Mouse (Mus musculus): ENCODE results near the gene Lrrc19. TPM values are rescaled to one million over a fixed set of nuclear protein-coding genes. Genes with fewer than 3 reads are reported as not detected.
"Not testable (repeated sequence)": the region's sequence is repeated elsewhere in the genome, so short reads cannot be mapped to it uniquely, and the experiment has no call there.

Lrrc19 gene
- 1.1 and 1.3 TPM in 2 replicates for polyA plus RNA-seq (2016; fragmentation: Nextera tagmentation; extraction: Ambion mirVana)

GRCm38 (mm10) chr4:94649920-94650319 lies at the start of gene Lrrc19:
Lrrc19 (minus strand) TSS chr4:94650144.
- WGBS = 86% methylated on average over 3 of the region's 3 CpGs
- no peaks in the 10 kb centered on the region for H3K4me1 ChIP-seq
- H3K27ac ChIP-seq (replicated peaks) = no peak within 1 kb of the TSS
- DNase-seq (ENCODE audit: low spot score) = no peak
- no peak within 1 kb of the TSS for H3K4me3 ChIP-seq
- peaks cover 27% of the 10 kb centered on the region for H3K36me3 ChIP-seq
- no peaks in the 10 kb centered on the region for H3K9me3 ChIP-seq (replicated peaks)
- no peaks in the 10 kb centered on the region for H3K27me3 ChIP-seq (ENCODE audit: low read depth, poor library complexity, severe bottlenecking)

- no peaks in the 10 kb centered on the region for H3K27me3 ChIP-seq (ENCODE audit: low read depth, poor library complexity, severe bottlenecking)
- 85% methylated on average over 3 of the region's 3 CpGs for WGBS
- H3K4me1 ChIP-seq = no peaks in the 10 kb centered on the region
- no peak overlapping the region for H3K4me3 ChIP-seq
- H3K9me3 ChIP-seq (replicated peaks) = no peaks in the 10 kb centered on the region
- no peak for DNase-seq (ENCODE audit: low spot score)
- H3K27ac ChIP-seq (replicated peaks) = no peak overlapping the region
- H3K36me3 ChIP-seq = peaks cover 23% of the 10 kb centered on the region
Measured at GRCm38 (mm10) chr4:94696368-94696767, 46.4 kb upstream of the Lrrc19 start.

GRCm38 (mm10) chr4:94692175-94692574 lies 42.2 kb upstream of the Lrrc19 start:
- Histone ChIP-seq H3K4me1 (no peaks in the 10 kb centered on the region), H3K4me3 (no peak overlapping the region), H3K27me3 (ENCODE audit: low read depth, poor library complexity, severe bottlenecking) (no peaks in the 10 kb centered on the region), H3K9me3 (replicated peaks) (no peaks in the 10 kb centered on the region), H3K27ac (replicated peaks) (no peak overlapping the region), H3K36me3 (peaks cover 42% of the 10 kb centered on the region)
- DNase-seq (ENCODE audit: low spot score) = no peak
- WGBS = 88% methylated on average over 2 of the region's 2 CpGs

GRCm38 (mm10) chr4:94691078-94691477 lies 41.1 kb upstream of the Lrrc19 start:
- Histone ChIP-seq H3K4me1 (no peaks in the 10 kb centered on the region), H3K27ac (replicated peaks) (no peak overlapping the region), H3K36me3 (peaks cover 53% of the 10 kb centered on the region), H3K27me3 (ENCODE audit: low read depth, poor library complexity, severe bottlenecking) (no peaks in the 10 kb centered on the region), H3K4me3 (no peak overlapping the region), H3K9me3 (replicated peaks) (no peaks in the 10 kb centered on the region)
- no peak for DNase-seq (ENCODE audit: low spot score)
- WGBS = 83% methylated on average over 4 of the region's 4 CpGs

GRCm38 (mm10) chr4:94689804-94690203 lies 39.9 kb upstream of the Lrrc19 start:
- not testable (repeated sequence) for H3K4me1 ChIP-seq; H3K27me3 ChIP-seq (ENCODE audit: low read depth, poor library complexity, severe bottlenecking)

GRCm38 (mm10) chr4:94683305-94683704 lies 33.4 kb upstream of the Lrrc19 start:
- no peak for DNase-seq (ENCODE audit: low spot score)
- peaks cover 71% of the 10 kb centered on the region for H3K36me3 ChIP-seq
- no peaks in the 10 kb centered on the region for H3K27me3 ChIP-seq (ENCODE audit: low read depth, poor library complexity, severe bottlenecking)
- H3K27ac ChIP-seq (replicated peaks) = no peak overlapping the region
- H3K9me3 ChIP-seq (replicated peaks) = no peaks in the 10 kb centered on the region
- no peaks in the 10 kb centered on the region for H3K4me1 ChIP-seq
- WGBS = 91% methylated on average over 5 of the region's 5 CpGs
- no peak overlapping the region for H3K4me3 ChIP-seq

More at GRCm38 (mm10) chr4:94689804-94690203, 39.9 kb upstream of the Lrrc19 start:
- not testable (repeated sequence) for DNase-seq (ENCODE audit: low spot score); H3K27ac ChIP-seq (replicated peaks); H3K9me3 ChIP-seq (replicated peaks); H3K4me3 ChIP-seq
- peaks cover 64% of the 10 kb centered on the region for H3K36me3 ChIP-seq
- 81% methylated on average over 2 of the region's 2 CpGs for WGBS

GRCm38 (mm10) chr4:94682029-94682428 lies 32.1 kb upstream of the Lrrc19 start:
- H3K4me3 ChIP-seq = no peak overlapping the region
- 78% methylated on average over 1 of the region's 1 CpGs for WGBS
- no peak overlapping the region for H3K27ac ChIP-seq (replicated peaks)
- no peaks in the 10 kb centered on the region for H3K27me3 ChIP-seq (ENCODE audit: low read depth, poor library complexity, severe bottlenecking)
- H3K4me1 ChIP-seq = no peaks in the 10 kb centered on the region
- H3K9me3 ChIP-seq (replicated peaks) = no peaks in the 10 kb centered on the region
- no peak for DNase-seq (ENCODE audit: low spot score)
- peaks cover 58% of the 10 kb centered on the region for H3K36me3 ChIP-seq

GRCm38 (mm10) chr4:94681181-94681580 lies 31.2 kb upstream of the Lrrc19 start:
- H3K4me3 ChIP-seq = no peak overlapping the region
- no peak overlapping the region for H3K27ac ChIP-seq (replicated peaks)
- H3K4me1 ChIP-seq = no peaks in the 10 kb centered on the region
- H3K27me3 ChIP-seq (ENCODE audit: low read depth, poor library complexity, severe bottlenecking) = no peaks in the 10 kb centered on the region
- no peaks in the 10 kb centered on the region for H3K9me3 ChIP-seq (replicated peaks)
- DNase-seq (ENCODE audit: low spot score) = no peak
- H3K36me3 ChIP-seq = peaks cover 50% of the 10 kb centered on the region
- WGBS = 91% methylated on average over 2 of the region's 2 CpGs

GRCm38 (mm10) chr4:94680662-94681061 lies 30.7 kb upstream of the Lrrc19 start:
- Histone ChIP-seq H3K36me3 (peaks cover 44% of the 10 kb centered on the region), H3K27me3 (ENCODE audit: low read depth, poor library complexity, severe bottlenecking) (no peaks in the 10 kb centered on the region), H3K4me1 (no peaks in the 10 kb centered on the region), H3K4me3 (no peak overlapping the region), H3K9me3 (replicated peaks) (no peaks in the 10 kb centered on the region), H3K27ac (replicated peaks) (no peak overlapping the region)
- 90% methylated on average over 2 of the region's 2 CpGs for WGBS
- no peak for DNase-seq (ENCODE audit: low spot score)

GRCm38 (mm10) chr4:94669718-94670117 lies 19.8 kb upstream of the Lrrc19 start:
- no peak overlapping the region for H3K27ac ChIP-seq (replicated peaks)
- DNase-seq (ENCODE audit: low spot score) = no peak
- 57% methylated on average over 1 of the region's 1 CpGs for WGBS
- no peak overlapping the region for H3K4me3 ChIP-seq
- H3K27me3 ChIP-seq (ENCODE audit: low read depth, poor library complexity, severe bottlenecking) = no peaks in the 10 kb centered on the region
- no peaks in the 10 kb centered on the region for H3K9me3 ChIP-seq (replicated peaks)
- H3K4me1 ChIP-seq = no peaks in the 10 kb centered on the region
- H3K36me3 ChIP-seq = peaks cover 13% of the 10 kb centered on the region; the same call in 1 of the 2 replicates

- H3K27ac ChIP-seq (replicated peaks); H3K4me3 ChIP-seq; H3K9me3 ChIP-seq (replicated peaks); H3K27me3 ChIP-seq (ENCODE audit: low read depth, poor library complexity, severe bottlenecking); H3K4me1 ChIP-seq; DNase-seq (ENCODE audit: low spot score): not testable (repeated sequence)
- 91% methylated on average over 5 of the region's 5 CpGs for WGBS
- H3K36me3 ChIP-seq = peaks cover 29% of the 10 kb centered on the region
Measured at GRCm38 (mm10) chr4:94650426-94651175, 657 bp upstream of the Lrrc19 start.

- WGBS = 90% methylated on average over 2 of the region's 2 CpGs
- Histone ChIP-seq H3K27ac (replicated peaks) (no peak overlapping the region), H3K9me3 (replicated peaks) (no peaks in the 10 kb centered on the region), H3K4me3 (no peak overlapping the region), H3K4me1 (no peaks in the 10 kb centered on the region), H3K27me3 (ENCODE audit: low read depth, poor library complexity, severe bottlenecking) (no peaks in the 10 kb centered on the region), H3K36me3 (peaks cover 37% of the 10 kb centered on the region)
- DNase-seq (ENCODE audit: low spot score) = no peak
Measured at GRCm38 (mm10) chr4:94643141-94643540, 6.8 kb downstream of the Lrrc19 start.

GRCm38 (mm10) chr4:94620077-94620476 lies 29.9 kb downstream of the Lrrc19 start:
- no peak overlapping the region for H3K4me3 ChIP-seq
- H3K9me3 ChIP-seq (replicated peaks) = no peaks in the 10 kb centered on the region
- peaks cover 19% of the 10 kb centered on the region for H3K4me1 ChIP-seq
- no peak for DNase-seq (ENCODE audit: low spot score)
- peaks cover 38% of the 10 kb centered on the region for H3K36me3 ChIP-seq
- no peak overlapping the region for H3K27ac ChIP-seq (replicated peaks)
- 91% methylated on average over 2 of the region's 2 CpGs for WGBS
- H3K27me3 ChIP-seq (ENCODE audit: low read depth, poor library complexity, severe bottlenecking) = no peaks in the 10 kb centered on the region
